Mouse (Mus musculus) megakaryocyte, embryonic 14.5 days (primary cell): ENCODE results near the gene Cryz.

Experiments used
- FLI1 ChIP-seq: IDR thresholded peaks from 2 replicates; pipeline ENCODE4 v1.6.1; 2012; ENCODE audit warnings: low read length, inconsistent platforms, mixed read lengths
- GATA1 ChIP-seq: IDR thresholded peaks from 3 replicates; pipeline ENCODE4 v1.6.1; 2012; ENCODE audit warnings: mixed read lengths, low read length, inconsistent platforms, borderline replicate concordance

DNA sequence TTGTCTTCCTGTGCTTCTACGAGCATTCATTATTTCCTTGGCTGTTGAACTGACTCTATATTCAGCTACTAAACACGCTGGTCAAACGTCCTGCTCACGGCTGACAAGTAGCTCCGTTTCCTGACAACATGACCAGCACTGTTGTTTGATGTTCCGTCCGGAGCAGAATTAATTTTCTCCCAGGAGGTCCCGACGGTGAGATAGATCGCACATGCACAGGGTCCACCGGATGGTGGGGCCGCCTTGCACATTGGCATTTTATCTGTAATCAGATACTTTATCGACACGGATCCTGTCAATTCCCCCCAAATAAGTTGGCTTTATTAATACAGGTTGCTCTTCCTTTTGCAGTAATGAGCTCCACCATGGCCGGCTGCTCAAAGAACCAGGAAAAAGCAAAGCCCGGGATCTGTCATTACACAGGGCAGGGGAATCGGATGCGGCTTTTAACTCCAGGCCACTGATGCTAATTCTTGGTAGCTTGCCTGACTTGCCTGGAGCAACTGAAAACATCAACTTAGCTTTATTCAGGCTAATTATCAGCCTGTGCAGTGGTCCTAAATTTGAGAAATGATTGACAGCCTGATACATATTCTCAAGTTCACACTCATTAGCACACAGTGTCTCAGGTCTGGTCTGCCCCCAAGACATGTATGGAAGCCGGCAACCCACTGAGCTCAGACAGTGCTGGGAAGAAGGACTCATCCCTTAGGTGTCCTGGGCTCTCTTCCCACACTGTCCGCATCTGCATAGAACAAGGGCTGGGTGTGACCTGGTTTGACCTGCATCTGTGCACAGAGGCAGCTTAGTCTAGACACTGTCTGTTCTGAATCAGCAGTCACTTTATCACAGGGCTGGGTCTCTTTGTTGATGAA lies 53.1 kb downstream of the Cryz start:
- TF ChIP-seq GATA1 (no peak), FLI1 (no peak)
